Mouse (Mus musculus): Measurements from ENCODE around the gene Prkg2. TPM values are rescaled to one million over a fixed set of nuclear protein-coding genes. Genes with fewer than 3 reads are reported as not detected.

Gene Prkg2
- under 1 TPM in 1 of 26 experiments, not detected in 25; 0.41 TPM for total RNA-seq (2018; cell fraction: chromatin; rRNA removed)
- not detected for total RNA-seq (2018; cell fraction: cytosol; rRNA removed)
- total RNA-seq (2018; cell fraction: nucleus; rRNA removed), result not detected
- not detected in 3 replicates for polyA plus RNA-seq (2018)

DNA sequence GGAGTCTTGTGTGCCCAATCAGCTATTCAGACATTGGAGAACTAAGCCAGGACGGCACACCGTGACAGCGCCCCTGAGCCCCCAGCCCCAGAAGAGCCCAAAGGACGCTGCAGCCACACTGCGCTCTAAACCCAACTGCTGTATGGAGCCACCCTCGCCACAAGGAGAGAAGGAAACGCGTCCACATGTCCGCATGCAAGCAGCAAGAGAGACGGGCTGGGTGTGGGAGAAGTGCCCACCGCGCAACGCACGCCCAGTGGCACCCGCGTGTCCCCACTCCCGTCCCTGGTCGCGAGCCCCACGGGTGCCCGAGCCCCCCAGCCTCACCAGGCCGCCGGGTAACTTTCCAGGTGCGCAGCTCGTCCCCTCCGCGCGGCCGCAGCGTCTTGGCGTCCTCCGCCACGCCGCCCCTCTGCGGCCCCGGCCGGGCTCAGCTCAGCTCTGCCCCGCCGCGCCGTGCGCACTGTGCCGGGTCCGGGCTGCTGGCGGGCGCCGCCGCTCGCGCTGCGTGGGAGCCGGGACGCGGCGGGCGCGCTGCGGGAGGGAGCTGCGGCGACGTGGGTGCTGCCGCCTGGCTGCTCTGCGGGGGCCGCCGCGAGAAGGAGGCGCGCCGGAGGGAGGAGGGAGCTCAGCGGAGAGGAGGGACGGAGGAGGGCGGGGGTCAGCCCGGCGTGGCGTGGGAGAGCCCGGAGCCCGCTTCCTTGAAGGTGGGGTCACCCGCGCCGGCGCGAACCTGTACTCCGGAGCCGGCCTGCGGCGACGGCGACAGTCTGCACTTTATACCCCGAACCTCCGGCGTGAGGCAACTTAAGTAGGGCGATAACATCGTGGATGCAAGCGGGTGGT is at the start of gene Prkg2:
Gene Prkg2 (minus strand): TSS at position 756 of the 846 bp plus-strand sequence.
- Histone ChIP-seq H3K4me3 (ENCODE audit: inconsistent target) (no peak within 1 kb of the TSS), H3K27ac (no peak within 1 kb of the TSS), H3K79me2 (ENCODE audit: inconsistent target) (no peaks in the 10 kb centered on the region), H3K36me3 (ENCODE audit: inconsistent target) (no peaks in the 10 kb centered on the region)
- 2% methylated on average over 84 of the region's 94 CpGs for WGBS (ENCODE audit: missing documents)

DNA sequence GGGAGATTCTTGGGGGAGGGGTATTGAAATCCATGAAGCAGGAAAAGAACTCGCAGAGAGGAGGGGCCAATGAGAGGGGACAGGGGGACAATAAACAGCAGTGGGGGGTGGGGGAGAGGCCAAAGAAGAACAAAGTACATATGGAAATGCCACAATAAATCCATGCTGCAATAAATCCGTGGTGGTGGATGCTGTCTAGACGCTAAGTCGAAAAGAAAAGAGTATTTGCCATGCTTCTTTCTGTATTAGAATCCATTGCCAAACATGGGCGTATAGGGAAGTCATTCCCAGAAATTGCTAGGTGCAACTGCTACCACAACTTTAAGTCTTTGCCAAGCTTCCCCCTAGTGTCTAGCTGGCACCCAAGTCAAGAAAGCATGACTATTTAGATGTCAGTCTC is 46.8 kb upstream of the Prkg2 start:
- Histone ChIP-seq H3K36me3 (ENCODE audit: inconsistent target) (no peaks in the 10 kb centered on the region), H3K79me2 (ENCODE audit: inconsistent target) (no peaks in the 10 kb centered on the region), H3K4me3 (ENCODE audit: inconsistent target) (no peak overlapping the region), H3K27ac (no peak overlapping the region)
- WGBS (ENCODE audit: missing documents), result 45% methylated on average over 5 of the region's 5 CpGs

DNA sequence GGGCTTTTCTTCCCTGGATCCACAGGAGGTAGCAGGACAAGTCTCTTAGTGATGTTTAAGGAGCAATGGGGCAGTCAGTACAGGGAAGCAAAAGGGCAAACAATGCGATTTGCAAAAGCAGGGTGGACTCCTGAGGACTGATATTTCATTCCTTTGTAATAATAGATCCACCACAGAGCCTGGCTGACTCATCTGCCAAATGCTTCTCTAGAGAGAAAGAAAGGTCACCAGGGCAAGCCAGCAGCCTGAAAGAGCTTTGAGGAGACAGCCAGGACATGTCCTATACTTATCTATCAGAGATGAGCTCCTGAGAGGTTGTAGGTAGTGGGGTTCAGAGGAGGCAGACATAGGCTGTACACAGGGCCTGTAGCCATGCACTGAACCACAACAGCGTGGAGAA is 41.2 kb upstream of the Prkg2 start:
- Histone ChIP-seq H3K36me3 (ENCODE audit: inconsistent target) (no peaks in the 10 kb centered on the region), H3K4me3 (ENCODE audit: inconsistent target) (no peak overlapping the region), H3K27ac (no peak overlapping the region), H3K79me2 (ENCODE audit: inconsistent target) (no peaks in the 10 kb centered on the region)
- WGBS (ENCODE audit: missing documents), result 64% methylated on average over 2 of the region's 2 CpGs

DNA sequence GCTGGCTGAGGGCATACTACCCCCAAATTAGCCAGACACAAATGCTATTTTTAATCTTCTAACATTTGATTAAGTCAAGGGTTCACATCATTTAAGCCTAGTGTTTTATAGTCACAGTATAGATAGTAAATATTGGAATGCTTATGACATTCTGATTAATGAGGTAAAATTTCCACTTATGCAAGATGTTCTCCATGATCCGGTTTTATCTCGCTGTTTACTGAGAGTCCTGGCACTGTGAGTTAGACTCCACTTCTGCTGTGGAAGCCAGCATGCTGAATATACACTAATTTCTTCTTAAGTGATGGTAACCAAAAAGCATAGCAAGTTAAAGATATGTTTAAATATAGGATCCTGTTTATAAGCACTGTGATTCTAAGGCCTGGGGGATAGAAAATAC is 31.2 kb upstream of the Prkg2 start:
- H3K36me3 ChIP-seq (ENCODE audit: inconsistent target), result no peaks in the 10 kb centered on the region
- no peak overlapping the region for H3K27ac ChIP-seq
- no peak overlapping the region for H3K4me3 ChIP-seq (ENCODE audit: inconsistent target)
- WGBS (ENCODE audit: missing documents), result 97% methylated on average over 2 of the region's 2 CpGs
- H3K79me2 ChIP-seq (ENCODE audit: inconsistent target), result no peaks in the 10 kb centered on the region

DNA sequence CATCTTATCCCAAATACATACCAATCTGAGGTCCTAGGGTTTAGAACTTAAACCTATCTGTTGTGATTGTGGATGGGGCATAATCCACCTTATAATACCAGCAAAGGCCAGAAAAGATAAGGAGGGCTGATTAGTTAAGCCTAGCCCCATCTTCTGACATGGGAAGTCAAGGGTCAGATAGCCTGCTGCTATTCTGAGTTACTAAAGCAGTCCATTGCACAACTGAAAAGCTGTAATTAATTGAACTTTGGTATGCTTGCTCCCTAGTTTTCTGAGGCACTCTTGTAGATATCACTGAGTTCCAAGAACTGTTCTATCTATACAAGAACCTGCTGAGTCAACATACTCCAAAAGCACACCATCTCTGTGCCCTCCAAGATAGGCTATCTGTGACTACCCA is 25.4 kb upstream of the Prkg2 start:
- Histone ChIP-seq H3K36me3 (ENCODE audit: inconsistent target) (no peaks in the 10 kb centered on the region), H3K27ac (no peak overlapping the region), H3K4me3 (ENCODE audit: inconsistent target) (no peak overlapping the region), H3K79me2 (ENCODE audit: inconsistent target) (no peaks in the 10 kb centered on the region)

DNA sequence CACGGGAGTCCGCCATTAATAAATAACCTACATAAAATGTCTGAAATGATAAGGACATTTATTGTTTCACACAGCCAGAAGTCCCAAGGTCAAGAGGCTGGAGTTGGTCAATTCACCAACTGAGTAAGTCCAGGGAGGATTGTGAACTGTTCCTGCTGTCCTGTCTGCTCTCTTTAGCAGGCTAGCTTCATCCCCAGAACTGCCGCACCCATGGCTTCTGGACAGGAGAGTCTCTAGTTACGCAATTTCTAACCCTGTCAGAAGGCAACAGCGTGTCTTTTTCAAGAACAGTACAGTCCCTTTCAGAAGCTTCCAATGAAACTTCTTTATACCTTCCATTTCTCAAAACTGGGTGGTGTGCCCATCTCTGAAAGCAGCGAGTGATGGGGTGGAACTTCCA is 1.9 kb upstream of the Prkg2 start:
- Histone ChIP-seq H3K4me3 (ENCODE audit: inconsistent target) (no peak overlapping the region), H3K36me3 (ENCODE audit: inconsistent target) (no peaks in the 10 kb centered on the region), H3K27ac (no peak overlapping the region), H3K79me2 (ENCODE audit: inconsistent target) (no peaks in the 10 kb centered on the region)
- WGBS (ENCODE audit: missing documents), result 89% methylated on average over 6 of the region's 6 CpGs

DNA sequence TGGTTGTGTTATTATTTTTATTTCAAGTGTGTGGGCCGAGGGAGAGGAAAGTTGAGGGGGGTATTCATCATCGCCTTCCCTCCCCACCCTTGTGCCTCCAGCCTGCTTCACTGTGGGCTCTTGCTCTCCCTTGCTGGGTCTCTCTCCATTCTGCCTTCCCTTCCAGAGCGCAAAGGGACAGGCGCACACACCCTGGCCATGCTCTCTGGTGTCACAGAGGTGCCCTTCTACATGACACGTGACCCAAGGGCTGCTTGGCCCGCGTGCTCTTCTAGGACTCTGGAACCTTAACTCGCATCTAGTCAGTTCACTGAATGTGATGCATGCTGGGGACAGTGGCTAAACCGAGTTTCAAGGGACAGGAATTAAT is 276 bp upstream of the Prkg2 start:
- Histone ChIP-seq H3K27ac (no peak overlapping the region), H3K4me3 (ENCODE audit: inconsistent target) (no peak overlapping the region), H3K36me3 (ENCODE audit: inconsistent target) (no peaks in the 10 kb centered on the region), H3K79me2 (ENCODE audit: inconsistent target) (no peaks in the 10 kb centered on the region)
- WGBS (ENCODE audit: missing documents), result 13% methylated on average over 9 of the region's 9 CpGs

DNA sequence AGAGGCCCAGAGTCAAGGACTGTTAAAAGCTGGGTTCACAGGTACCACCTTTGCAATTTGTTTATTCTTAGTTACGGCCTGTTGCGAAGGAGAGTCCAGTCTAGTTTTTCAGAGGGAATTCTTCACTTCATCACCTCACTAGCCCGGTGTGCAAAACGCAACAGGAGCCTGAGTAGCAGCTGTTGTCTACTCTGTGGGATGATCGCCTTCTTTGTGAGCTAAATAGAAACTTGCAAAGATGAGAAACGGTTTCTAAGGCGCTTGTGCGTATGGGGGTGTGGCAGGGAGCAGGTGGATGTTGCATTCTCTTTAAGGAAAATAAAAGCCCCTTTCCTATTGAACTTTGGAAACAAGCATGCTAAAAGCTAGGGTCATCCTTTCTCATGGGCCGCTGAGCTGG is 1.2 kb downstream of the Prkg2 start:
- Histone ChIP-seq H3K79me2 (ENCODE audit: inconsistent target) (no peaks in the 10 kb centered on the region), H3K4me3 (ENCODE audit: inconsistent target) (no peak overlapping the region), H3K27ac (no peak overlapping the region), H3K36me3 (ENCODE audit: inconsistent target) (no peaks in the 10 kb centered on the region)
- 69% methylated on average over 9 of the region's 9 CpGs for WGBS (ENCODE audit: missing documents)

DNA sequence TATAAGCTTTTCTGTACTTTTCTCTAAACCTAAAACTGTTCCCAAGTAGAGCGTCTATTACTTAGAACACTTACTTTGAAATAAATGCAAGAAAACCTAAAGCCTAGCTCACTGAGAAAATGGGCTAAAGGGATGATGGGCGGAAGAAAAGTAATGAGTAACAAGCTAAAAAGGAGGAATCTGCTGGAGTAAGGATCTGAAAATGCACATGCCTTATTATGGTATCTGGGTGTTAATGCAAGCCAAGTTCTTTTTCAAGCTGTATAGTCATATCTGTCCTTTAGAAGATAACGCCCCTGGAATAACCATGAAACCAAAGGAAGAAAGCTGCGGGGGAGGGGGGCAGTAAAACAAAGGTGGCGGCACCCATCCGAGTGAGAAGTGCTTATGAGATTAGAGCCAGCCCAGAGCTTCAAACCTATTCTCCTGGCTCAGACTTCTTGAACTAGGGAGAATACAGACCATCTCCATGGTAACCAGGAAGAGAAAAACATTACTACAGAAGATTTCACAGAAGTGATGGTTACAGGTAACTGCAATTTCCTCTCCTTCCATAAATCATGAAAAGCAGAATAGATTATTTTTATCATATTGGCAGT is 5.5 kb downstream of the Prkg2 start:
- H3K79me2 ChIP-seq (ENCODE audit: inconsistent target), result no peaks in the 10 kb centered on the region

DNA sequence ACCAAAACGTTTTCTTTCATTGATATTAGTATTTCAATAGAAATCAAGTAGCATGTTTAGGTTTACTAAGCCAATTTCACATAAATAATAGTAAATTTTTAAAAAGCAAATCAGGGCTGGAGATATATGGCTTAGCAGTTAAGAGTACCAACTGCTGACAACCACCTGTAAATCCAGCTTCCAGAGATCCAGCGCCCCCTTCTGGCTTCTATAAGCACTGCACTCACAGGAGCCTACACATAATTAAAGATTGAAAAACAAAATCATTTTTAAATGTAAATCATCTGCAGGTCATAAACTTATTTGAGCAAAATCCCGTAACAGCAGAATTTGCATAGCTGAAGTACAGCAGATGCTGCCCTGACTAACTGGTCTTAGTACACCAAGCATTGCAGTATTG is 10.8 kb downstream of the Prkg2 start:
- Histone ChIP-seq H3K36me3 (ENCODE audit: inconsistent target) (no peaks in the 10 kb centered on the region), H3K79me2 (ENCODE audit: inconsistent target) (no peaks in the 10 kb centered on the region)
- WGBS (ENCODE audit: missing documents), result 70% methylated on average over 3 of the region's 3 CpGs

More for the DNA sequence above, 5.5 kb downstream of the Prkg2 start:
- 71% methylated on average over 6 of the region's 6 CpGs for WGBS (ENCODE audit: missing documents)
- Histone ChIP-seq H3K36me3 (ENCODE audit: inconsistent target) (no peaks in the 10 kb centered on the region), H3K27ac (no peak overlapping the region), H3K4me3 (ENCODE audit: inconsistent target) (no peak overlapping the region)

DNA sequence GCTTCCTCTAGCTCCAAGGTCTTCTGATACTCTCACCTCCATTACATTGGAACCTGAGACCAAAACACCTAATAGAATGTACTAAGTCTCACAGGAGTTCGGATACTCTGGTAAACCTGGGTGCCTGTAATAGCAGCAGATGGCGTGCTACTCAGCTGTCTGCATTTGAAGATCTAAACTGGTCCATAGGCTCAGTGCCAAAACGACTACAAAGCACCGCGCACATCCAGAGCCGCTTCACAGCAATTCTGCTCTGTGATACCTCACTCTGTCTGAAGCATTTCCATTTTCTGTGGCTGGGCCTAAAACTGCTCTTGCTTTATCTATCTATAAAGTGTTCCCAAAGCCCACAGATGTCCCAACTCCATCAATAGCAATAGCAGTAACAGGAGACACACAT is 17.4 kb downstream of the Prkg2 start:
- 83% methylated on average over 6 of the region's 6 CpGs for WGBS (ENCODE audit: missing documents)
- Histone ChIP-seq H3K27ac (no peak overlapping the region), H3K4me3 (ENCODE audit: inconsistent target) (no peak overlapping the region), H3K79me2 (ENCODE audit: inconsistent target) (no peaks in the 10 kb centered on the region), H3K36me3 (ENCODE audit: inconsistent target) (no peaks in the 10 kb centered on the region)

More for the DNA sequence above, 10.8 kb downstream of the Prkg2 start:
- H3K4me3 ChIP-seq (ENCODE audit: inconsistent target), result no peak overlapping the region
- no peak overlapping the region for H3K27ac ChIP-seq

DNA sequence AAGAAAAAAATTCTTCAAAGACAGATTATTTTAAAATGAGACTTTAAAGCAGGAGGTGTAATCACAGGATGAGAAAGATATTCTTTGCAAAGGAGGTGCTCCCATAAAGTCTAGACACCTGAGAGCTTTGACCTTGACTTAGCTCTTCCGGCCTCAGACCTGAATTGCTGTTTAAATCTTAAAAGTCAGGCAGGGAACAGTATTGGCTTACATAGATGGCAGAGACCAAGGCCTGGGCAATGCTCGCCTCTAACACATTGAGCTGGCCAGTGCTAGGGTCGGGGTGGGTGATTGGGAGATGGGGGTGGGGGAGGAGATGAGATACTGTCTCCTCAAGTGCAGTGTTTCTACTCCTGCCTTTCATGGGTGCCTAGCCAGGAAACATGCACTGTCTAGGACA is 22.0 kb downstream of the Prkg2 start:
- Histone ChIP-seq H3K36me3 (ENCODE audit: inconsistent target) (no peaks in the 10 kb centered on the region), H3K79me2 (ENCODE audit: inconsistent target) (no peaks in the 10 kb centered on the region), H3K27ac (no peak overlapping the region), H3K4me3 (ENCODE audit: inconsistent target) (no peak overlapping the region)
- WGBS (ENCODE audit: missing documents), result 85% methylated on average over 3 of the region's 3 CpGs

DNA sequence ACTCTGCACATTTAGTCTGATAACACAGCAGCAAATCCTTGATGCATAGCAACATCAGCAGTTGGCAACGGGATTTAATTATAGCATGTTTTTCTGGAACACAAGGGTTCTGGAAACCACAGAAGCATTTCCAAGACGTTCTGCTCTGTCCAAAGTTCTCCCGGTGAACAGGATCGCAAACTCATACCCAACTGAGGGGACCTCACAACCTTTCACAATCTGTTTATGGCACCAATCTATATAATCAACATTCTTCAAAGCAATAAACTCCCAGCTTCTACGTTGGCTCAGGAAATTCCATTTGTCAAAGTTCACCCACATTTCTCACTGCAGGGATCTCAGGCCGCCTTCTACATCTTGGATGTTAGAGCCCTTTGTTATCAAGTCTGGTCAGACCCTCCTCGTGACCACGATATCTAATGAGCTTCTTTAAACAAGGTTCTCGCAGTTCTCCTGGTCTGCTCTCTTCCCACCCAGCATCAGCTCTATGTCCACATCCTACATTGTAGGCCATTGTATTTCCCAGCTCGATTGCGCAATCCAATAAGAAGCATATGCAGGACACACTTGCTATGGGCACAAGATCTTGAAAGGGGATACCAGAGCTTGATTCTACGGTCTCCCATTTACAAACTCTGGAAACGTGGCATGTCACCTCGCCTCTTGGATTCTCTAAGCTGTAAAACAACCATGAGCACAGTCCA is 26.6 kb downstream of the Prkg2 start:
- no peaks in the 10 kb centered on the region for H3K36me3 ChIP-seq (ENCODE audit: inconsistent target)
- no peak overlapping the region for H3K4me3 ChIP-seq (ENCODE audit: inconsistent target)
- no peak overlapping the region for H3K27ac ChIP-seq
- 74% methylated on average over 14 of the region's 14 CpGs for WGBS (ENCODE audit: missing documents)
- H3K79me2 ChIP-seq (ENCODE audit: inconsistent target), result no peaks in the 10 kb centered on the region

DNA sequence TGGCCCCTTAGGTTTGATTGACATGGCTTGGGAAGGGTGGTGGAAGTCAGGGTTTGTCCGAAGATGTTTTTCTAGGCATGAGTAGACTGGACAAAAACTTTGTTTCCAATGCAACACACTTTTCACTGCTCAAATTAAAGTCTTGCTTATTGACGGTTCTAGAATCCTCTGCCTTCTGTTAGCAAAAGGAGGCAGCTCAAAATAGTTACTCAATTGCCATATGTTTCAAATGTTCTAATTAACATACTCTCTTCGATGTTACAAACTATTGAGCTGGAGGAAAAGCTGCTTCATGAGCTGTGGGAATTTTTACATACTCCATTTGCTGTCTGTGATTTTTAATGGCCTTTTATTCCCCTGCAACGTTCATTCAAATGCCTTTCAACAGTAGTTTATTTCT is 39.0 kb downstream of the Prkg2 start:
- Histone ChIP-seq H3K79me2 (ENCODE audit: inconsistent target) (no peaks in the 10 kb centered on the region), H3K36me3 (ENCODE audit: inconsistent target) (no peaks in the 10 kb centered on the region), H3K4me3 (ENCODE audit: inconsistent target) (no peak overlapping the region), H3K27ac (no peak overlapping the region)
- 75% methylated on average over 4 of the region's 4 CpGs for WGBS (ENCODE audit: missing documents)

DNA sequence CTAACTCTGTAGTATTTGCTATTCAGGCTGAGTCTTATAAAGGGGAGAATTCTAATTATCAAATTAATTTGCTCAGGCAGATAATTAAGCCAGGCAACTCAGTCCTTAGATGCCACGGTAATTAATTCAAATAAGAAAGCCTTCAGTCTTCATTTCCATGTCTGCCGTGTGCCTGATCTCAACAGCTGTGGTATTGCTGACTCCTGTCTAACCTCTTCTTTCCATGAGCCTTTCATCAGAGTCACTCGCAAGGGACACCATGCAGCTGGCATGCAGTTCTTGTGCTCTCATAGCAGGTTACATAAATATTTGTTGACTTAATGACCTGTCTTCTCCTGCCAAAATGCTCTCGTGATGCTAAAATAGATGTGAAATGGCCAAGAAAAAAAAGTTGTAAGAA is 41.4 kb downstream of the Prkg2 start:
- H3K4me3 ChIP-seq (ENCODE audit: inconsistent target), result no peak overlapping the region
- H3K36me3 ChIP-seq (ENCODE audit: inconsistent target), result no peaks in the 10 kb centered on the region
- H3K27ac ChIP-seq, result no peak overlapping the region
- WGBS (ENCODE audit: missing documents), result 89% methylated on average over 4 of the region's 4 CpGs
- no peaks in the 10 kb centered on the region for H3K79me2 ChIP-seq (ENCODE audit: inconsistent target)

All from macrophage (primary cell).